Mouse (Mus musculus) B cell, adult 2 months (primary cell): Measurements from ENCODE around the gene Tanc2.

ENCODE experiments used
- DNase-seq, 2 experiments: peaks; one replicate each; pipeline ENCODE4 v3.0.0; 2022

Tanc2 gene

DNA sequence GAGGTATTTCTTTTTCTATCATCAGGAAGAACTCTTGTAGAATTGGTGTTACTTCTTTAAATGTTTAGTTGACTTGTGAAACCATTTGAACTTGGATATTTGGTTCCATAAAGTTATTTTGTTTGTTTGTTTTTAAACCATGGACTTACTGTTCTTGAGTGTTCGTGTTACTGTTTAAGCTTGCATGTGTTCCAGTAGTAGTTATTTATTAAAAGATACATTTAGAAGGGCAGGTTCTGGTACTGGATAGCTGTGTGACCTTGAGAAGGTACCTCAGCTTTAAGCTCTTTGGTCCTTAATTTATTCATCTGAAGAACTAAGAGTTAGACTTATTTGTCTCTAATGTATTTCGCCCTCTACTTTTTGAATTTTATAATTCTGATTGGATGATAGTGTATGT lies 64.8 kb downstream of the Tanc2 start:
- DNase-seq: no peak

DNA sequence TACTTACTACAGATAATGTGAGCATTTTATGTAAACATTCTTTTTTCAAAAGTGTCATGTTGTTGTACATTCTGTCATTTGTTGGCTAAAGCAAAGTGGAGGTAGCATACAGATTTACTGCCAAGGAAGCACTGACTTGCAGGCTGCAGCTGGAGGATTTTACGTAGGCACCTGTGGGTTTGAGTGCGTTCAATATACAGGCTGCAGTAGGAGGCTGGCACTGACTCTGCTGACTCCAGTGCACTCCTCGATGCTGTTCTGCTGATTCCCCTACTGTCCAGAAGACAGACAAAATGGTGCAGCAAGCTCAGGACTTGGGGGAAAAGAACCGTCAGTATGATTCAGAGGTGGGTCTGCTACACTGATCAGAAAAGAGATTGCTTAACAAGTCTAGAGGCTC lies 65.5 kb downstream of the Tanc2 start:
- no peak for DNase-seq

- DNase-seq: no peak
Measured at GRCm38 (mm10) chr11:105667879-105668278, 78.1 kb downstream of the Tanc2 start.

DNA sequence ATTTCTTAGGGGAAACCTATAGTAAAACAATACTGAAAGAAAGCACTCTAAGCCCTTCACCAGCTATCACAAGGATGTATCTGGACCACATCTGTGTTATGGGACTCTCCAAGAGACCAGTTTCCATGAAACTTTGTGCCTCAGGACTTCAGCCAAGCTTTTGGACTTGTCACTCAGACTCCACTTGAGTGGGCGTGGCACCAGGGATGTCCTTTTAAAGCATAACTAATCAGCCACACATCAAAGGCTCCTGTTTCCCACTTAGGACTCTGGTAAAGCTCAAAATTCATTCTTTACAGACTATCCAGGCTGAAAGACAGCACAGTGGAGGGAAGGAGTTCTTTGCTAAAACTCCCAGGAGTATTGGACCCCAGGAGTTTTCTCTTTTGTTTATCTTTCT lies 89.2 kb downstream of the Tanc2 start:
- DNase-seq: no peak

- DNase-seq: no peak
Measured at GRCm38 (mm10) chr11:105684747-105685146, 95.0 kb downstream of the Tanc2 start.

GRCm38 (mm10) chr11:105700528-105700927 lies 110.7 kb downstream of the Tanc2 start:
- DNase-seq: no peak

DNA sequence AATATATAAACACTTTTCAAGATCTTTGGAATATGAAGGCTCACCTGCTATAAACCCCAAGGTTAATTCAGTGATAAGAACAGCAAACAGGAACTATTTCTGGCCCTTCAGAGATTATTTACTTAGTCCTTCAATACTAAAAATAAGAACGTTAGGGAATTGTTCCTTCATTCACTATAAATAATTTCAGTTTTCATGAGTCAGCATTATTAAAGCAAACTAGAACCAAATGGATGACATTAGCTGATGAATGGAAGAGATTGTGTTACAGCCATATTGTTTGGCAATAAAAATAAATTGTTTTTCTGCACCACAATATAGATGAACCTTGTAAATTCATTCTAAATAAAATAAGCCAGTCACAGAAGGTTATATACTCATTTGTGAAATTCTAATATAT lies 129.9 kb downstream of the Tanc2 start:
- DNase-seq: no peak

GRCm38 (mm10) chr11:105731541-105731940 lies 141.8 kb downstream of the Tanc2 start:
- DNase-seq: no peak

- no peak for DNase-seq
Measured at GRCm38 (mm10) chr11:105731989-105732531, 142.3 kb downstream of the Tanc2 start.

DNA sequence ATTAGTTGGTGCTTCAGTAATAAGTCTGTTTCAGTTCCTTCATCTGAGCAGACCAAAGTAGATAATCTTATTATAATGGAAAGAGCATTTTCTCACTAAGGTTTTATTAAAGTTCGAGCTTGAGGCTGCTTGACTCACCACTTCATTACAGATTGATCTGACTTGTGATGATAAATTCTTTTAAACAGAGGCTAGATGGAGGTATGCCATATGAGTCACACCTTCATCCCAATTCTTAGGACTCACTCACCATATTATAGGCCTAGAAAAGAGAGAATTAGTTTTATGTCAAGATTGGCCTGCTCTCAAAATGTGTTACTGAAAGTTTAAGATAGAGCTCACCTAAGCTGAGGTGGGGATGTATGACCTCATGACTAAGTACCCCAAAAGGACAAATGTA lies 153.4 kb downstream of the Tanc2 start:
- DNase-seq: no peak

DNA sequence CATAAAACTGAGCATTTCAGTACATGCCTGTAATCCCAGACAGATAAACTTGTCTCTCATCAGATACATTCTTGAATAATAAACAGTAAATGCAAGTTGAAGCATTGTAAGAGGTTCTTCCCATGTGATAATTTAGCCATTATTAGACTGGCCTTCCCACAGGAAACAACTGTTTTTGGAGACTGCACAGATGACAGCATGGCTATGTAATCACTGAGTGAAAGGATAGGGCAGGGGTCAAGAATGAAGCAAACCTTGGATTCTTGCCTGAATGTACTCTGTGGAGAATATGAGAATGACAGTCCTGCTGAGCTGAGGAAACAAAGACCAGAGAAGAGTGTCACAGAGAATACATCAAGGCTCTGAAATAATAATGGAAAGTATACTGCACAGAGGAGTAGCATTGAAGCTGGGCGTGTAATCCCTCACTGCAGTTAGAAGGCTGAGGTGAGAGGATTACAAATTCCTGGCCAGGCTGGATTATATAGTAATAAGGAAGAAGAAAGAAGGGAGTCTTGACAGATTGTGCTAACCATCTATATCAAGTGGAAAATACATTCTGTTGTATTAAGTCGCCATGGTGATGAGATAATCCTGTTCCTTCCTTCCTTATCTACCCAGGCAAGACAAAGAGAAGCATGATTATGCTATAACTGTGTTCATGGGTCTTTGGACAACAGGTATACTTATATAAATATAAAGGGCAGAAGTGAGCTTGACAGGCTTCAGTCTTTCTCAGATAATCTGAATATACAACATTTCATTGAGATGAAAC lies 159.7 kb downstream of the Tanc2 start:
- no peak for DNase-seq

DNA sequence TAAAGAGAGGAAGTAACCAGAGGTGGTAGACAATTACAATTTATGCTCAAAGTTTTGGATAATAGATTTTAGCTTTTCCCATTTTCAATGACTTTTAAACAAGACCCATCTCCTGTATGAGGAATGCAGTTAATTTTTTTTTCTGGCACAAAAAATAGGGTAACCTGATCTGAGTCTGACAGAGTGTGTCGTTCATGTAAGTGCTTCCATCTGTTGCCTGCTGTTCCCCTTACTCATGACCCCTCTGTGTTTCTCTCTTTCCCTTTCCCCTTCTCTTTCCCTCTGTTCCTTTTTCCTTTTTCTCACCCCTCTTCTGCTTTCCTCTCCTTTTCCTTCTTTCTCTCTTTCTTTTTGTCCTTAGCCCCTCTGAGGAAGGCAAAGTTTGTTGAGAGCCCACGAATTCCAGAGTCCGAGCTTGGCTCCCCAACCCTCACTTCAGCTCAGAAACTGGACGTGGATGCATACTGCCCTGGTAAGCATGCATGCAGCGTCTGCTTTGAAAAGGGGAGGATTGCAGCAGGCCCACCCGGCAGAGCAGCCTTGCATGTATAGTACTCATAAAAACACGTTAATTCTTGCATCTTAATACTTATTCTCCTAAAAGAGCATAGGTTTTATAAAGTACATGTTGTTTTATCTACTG lies 168.9 kb downstream of the Tanc2 start:
- no peak for DNase-seq

DNA sequence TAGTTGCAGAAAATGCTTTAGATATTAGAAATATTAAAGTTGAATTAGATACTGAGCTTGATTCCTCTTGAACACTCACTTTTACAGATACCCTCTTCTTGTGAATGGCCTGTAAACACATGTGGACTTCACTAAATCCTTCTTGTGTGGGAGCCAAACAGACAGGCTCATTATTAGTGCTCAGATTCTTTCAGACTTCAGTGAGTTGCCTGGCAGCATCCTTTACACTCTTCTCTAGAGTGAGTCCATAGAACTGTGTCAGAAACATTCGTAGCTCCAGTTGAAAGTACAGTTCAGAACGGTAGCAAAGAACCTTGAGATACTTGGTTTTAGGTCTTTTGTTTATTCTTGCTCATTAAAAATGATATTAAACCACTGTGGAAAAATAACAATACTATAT lies 169.6 kb downstream of the Tanc2 start:
- no peak for DNase-seq

- no peak for DNase-seq
Measured at GRCm38 (mm10) chr11:105760346-105760745, 170.6 kb downstream of the Tanc2 start.

DNA sequence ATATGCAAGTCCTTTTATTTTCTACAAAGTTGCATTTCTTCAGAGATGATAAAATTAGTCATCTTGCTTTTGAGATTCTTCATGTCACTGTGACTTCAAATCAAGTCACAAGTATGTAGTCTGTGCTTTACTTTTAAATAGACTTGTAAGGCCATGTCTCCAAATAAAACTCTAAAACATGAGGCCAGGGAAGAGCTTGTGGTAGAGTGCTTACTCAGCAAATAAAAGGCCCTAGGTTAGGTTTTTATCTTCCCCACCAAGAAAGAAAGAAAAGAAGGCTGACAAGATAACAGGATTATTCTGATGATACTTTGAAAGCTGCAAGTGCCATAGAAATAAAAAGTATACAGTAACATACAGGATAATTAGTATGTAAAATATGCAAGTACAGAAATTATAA lies 188.0 kb downstream of the Tanc2 start:
- no peak for DNase-seq

GRCm38 (mm10) chr11:105792501-105792900 lies 202.7 kb downstream of the Tanc2 start:
- DNase-seq: no peak

- no peak for DNase-seq
Measured at GRCm38 (mm10) chr11:105803686-105804085, 213.9 kb downstream of the Tanc2 start.

DNA sequence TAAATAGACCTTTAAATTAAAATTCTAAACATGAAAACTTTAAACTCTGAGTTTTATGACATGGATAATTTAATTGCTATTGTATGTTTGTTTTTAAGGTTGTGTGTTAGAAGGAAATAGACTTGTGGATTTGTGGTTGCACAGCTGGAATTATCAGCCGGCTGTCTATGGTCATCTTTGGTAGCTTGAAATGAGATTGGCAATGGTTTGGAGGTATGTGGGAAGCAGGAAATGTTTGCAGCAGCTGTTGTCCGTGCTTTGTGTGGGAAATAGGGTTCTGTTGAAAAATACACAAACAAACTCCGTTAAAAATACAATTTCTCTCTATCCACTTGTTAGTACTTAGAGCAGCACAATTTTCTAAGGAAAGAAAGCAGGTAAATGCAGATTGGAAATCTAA lies 215.0 kb downstream of the Tanc2 start:
- DNase-seq: no peak

GRCm38 (mm10) chr11:105807103-105807502 lies 217.3 kb downstream of the Tanc2 start:
- no peak for DNase-seq

- DNase-seq: no peak
Measured at GRCm38 (mm10) chr11:105823246-105823645, 233.5 kb downstream of the Tanc2 start.

- DNase-seq: no peak
Measured at GRCm38 (mm10) chr11:105823759-105824158, 234.0 kb downstream of the Tanc2 start.

DNA sequence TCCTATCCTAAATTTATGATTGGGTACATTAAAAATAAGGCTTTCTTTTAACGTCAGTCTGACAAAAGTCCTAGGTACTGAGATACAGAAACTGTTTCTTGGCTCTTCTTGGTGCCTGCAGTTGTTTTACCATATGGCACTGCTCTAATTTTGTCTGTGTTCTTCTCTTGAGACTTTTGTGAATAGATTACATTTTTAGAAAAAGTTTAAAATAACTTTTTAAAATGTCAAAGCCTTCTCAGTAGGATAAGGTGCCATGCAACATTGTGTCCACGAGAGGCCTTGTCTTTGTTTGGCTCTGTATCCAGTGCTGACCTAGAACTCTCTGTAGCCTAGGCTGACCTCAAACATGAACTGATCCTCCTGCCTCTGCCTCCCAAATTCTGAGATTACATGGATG lies 238.4 kb downstream of the Tanc2 start:
- DNase-seq: no peak

- no peak for DNase-seq
Measured at GRCm38 (mm10) chr11:105835209-105835608, 245.4 kb downstream of the Tanc2 start.

DNA sequence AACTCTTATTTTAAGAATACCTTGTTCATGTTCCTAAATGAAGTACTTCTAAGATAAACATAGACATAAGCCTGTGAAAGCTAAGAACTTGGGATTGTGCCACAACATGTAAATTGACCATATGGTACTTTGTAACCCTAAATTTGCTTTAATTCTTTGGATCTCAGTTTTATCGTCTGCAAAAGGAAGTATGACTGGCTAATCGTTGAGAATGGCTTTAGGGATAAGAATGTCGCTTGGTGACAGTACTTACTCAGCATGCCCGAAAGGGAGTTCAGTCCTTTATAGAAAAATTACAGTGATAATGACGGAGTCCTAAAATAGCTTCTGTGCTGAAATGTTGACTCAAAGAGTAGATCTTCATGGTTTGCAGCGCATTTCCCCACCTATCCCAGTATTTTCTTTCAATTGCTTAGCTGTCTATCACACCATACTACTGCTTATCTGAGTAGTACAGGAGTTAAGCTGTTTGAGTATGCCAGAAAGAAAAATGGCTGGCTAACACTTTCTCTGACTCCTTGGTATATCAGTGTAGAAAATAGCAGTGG lies 246.6 kb downstream of the Tanc2 start:
- DNase-seq: no peak
